12 mouse cellular contexts compared by ENCODE assay signal in the genomic region with DNA sequence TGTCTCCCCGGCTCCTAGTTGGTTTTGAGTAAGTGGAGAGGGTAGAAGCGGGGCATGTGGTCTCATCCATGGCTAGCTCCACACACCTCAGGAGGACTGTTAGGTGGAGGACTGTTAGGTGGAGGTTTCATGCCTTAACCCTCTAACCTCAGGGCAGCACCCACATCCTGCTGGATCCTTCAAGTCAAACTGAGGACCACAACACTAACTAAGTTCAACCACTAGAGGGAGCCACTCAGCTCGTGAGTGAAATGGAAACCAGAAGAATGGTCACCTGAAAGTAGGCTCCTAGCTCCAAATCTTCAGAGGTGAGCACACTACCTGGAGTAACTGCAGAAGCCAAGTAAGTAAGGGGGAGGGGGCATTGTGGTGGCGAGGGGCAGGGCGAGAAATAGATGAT. TPM values are rescaled to one million over a fixed set of nuclear protein-coding genes. Genes with fewer than 3 reads are reported as not detected.
DNase-seq lines count a peak whose midpoint lies in the region; ATAC-seq and TF ChIP-seq lines count a peak whose summit lies in the region.
"Had no signal": no experiment of that assay in that cellular context is flagged by ENCODE, and none has a peak within 500 bp of the region (broad histone marks: within the 10 kb centered on the region; RNA-seq: fewer than 3 reads in every experiment).

No protein-coding gene starts in this region.

- WGBS in kidney, postnatal 0 days = 60% methylated on average over 5 of the region's 5 CpGs

- H3K27ac ChIP-seq in kidney, postnatal 0 days = no peak overlapping the region

- peak; percentile 77 for TF ChIP-seq CTCF in kidney, postnatal 0 days (IDR thresholded peaks at IDR 0.05; ENCODE audit: low read depth)

- no peak overlapping the region for H3K4me2 ChIP-seq in kidney, postnatal 0 days (ENCODE audit: low read length)

- no peak; the same call in 1 of the 2 replicates for ATAC-seq in kidney, postnatal 0 days (replicated peaks; ENCODE audit: low FRiP score, low read depth)
- ATAC-seq in monocyte, adult 5-6 weeks (replicated peaks; ENCODE audit: insufficient number of reproducible peaks, low FRiP score, low TSS enrichment, poor library complexity, severe bottlenecking) = peak; percentile 63; the same call in 1 of the 2 replicates

- intact Hi-C loops in left cerebral cortex, postnatal 25 days (cut with DNase I) = no loop called here

- no peaks in the 10 kb centered on the region for H3K4me1 ChIP-seq in kidney, postnatal 0 days (replicated peaks; ENCODE audit: insufficient read depth, low read length)

- H3K36me3 ChIP-seq in kidney, postnatal 0 days (ENCODE audit: insufficient read depth, low read length) = no peaks in the 10 kb centered on the region

- DNase-seq in kidney, postnatal 0 days (ENCODE audit: low spot score) = peak; percentile 42
- DNase-seq in kidney, adult 11 months = no peak
- peak; percentile 8 to 42 for DNase-seq in CD8-positive naive resting alpha-beta T cell, adult 2 months (ENCODE audit: low read depth in 2 of 2, low spot score in 2 of 2)
- peak; percentile 68 for DNase-seq in brain, adult 2 months (ENCODE audit: low read depth, low spot score)
- no peak for DNase-seq in urinary bladder, postnatal 10 days (ENCODE audit: low spot score)
- DNase-seq in spleen, adult 18-20 months = no peak
- no peak for DNase-seq in left cerebral cortex, postnatal 25 days (ENCODE audit: low spot score in 2 of 2)
- DNase-seq: adrenal gland, adult 8-10 months; gastrocnemius, postnatal 10 days; layer of hippocampus, postnatal 36 days had no signal

- H3K9ac ChIP-seq in kidney, postnatal 0 days (ENCODE audit: low read depth, low read length) = no peak overlapping the region

- H3K9me3 ChIP-seq in kidney, postnatal 0 days (replicated peaks; ENCODE audit: low read length) = no peaks in the 10 kb centered on the region

- H3K4me3 ChIP-seq in kidney, postnatal 0 days (replicated peaks; ENCODE audit: low read depth, low read length) = no peak overlapping the region

- H3K27me3 ChIP-seq in kidney, postnatal 0 days (ENCODE audit: insufficient read depth, low read length) = no peaks in the 10 kb centered on the region

RNA-seq across cellular contexts. Expression of gene Gpr27, which starts 7.6 kb away (rescaled TPM):
- polyA plus RNA-seq in kidney, postnatal 0 days (2015; fragmentation: Nextera tagmentation; extraction: Ambion mirVana) = 2.9 and 3.3 TPM in 2 replicates
- total RNA-seq in monocyte, adult 5-6 weeks (2017) = not detected in 3 replicates
- 10 to 100 TPM; 46.6 to 46.7 TPM for total RNA-seq in left cerebral cortex, postnatal 25 days (2021)

RNA-seq across cellular contexts. Expression of gene Gm20696, which starts 18.3 kb away (rescaled TPM):
- 1.7 and 1.8 TPM in 2 replicates for polyA plus RNA-seq in kidney, postnatal 0 days (2015; fragmentation: Nextera tagmentation; extraction: Ambion mirVana)
- total RNA-seq in monocyte, adult 5-6 weeks (2017) = 12.8 to 26.5 TPM (median 21.5 TPM) in 3 replicates
- 1 to 10 TPM; 6.1 to 9.5 TPM for total RNA-seq in left cerebral cortex, postnatal 25 days (2021)

RNA-seq across cellular contexts. Expression of gene Eif4e3, which starts 18.3 kb away (rescaled TPM):
- polyA plus RNA-seq in kidney, postnatal 0 days (2015; fragmentation: Nextera tagmentation; extraction: Ambion mirVana) = 16.4 and 17.0 TPM in 2 replicates
- 23.3 to 33.9 TPM (median 30.5 TPM) in 3 replicates for total RNA-seq in monocyte, adult 5-6 weeks (2017)
- total RNA-seq in left cerebral cortex, postnatal 25 days (2021) = 10 to 100 TPM; 16.6 to 17.0 TPM

RNA-seq across cellular contexts. Expression of gene Prok2, which starts 41.3 kb away (rescaled TPM):
- polyA plus RNA-seq in kidney, postnatal 0 days (2015; fragmentation: Nextera tagmentation; extraction: Ambion mirVana) = 0.13 and 0.33 TPM in 2 replicates
- total RNA-seq in monocyte, adult 5-6 weeks (2017) = not detected in 3 replicates
- 1 to 10 TPM in 1 of 2 experiments, under 1 TPM in 1; 0.39 to 1.6 TPM for total RNA-seq in left cerebral cortex, postnatal 25 days (2021)
- total RNA-seq: adrenal gland, adult 8-10 months had no signal
- polyA plus RNA-seq: neural tube, embryonic 11.5 days had no signal

Comparison
In these comparisons a context has a peak if more than half of its experiments do, and no peak if none do; other contexts are left out.
1. DNase-seq: peak in kidney, postnatal 0 days (single experiment), CD8-positive naive resting alpha-beta T cell, adult 2 months (2 of 2) and brain, adult 2 months (single experiment); none in kidney, adult 11 months (single experiment), urinary bladder, postnatal 10 days (single experiment), spleen, adult 18-20 months (0 of 2) and left cerebral cortex, postnatal 25 days (0 of 2).
2. RNA of gene Gpr27, which starts 7.6 kb away (total RNA-seq): 46.6 to 46.7 TPM in left cerebral cortex, postnatal 25 days; not detected in monocyte, adult 5-6 weeks; every median in the first group is over 10 times any median in the second.